Mouse (Mus musculus): ENCODE results near the gene Ldhb. TPM values are rescaled to one million over a fixed set of nuclear protein-coding genes. Genes with fewer than 3 reads are reported as not detected.

Gene Ldhb
- total RNA-seq, 2 experiments from 2014 or later, result 818 to 835 TPM

GRCm38 (mm10) chr6:142471141-142471540 is 36.6 kb downstream of the Ldhb start:
- Histone ChIP-seq H3K27ac (no peak overlapping the region), H3K4me3 (no peak overlapping the region)
- TF ChIP-seq CTCF (IDR thresholded peaks at IDR 0.05), result no peak
- intact Hi-C loops (cut with DNase I), result no loop called here
- DNase-seq (ENCODE audit: extremely low spot score in 1 of 2, low spot score in 2 of 2), result no peak

GRCm38 (mm10) chr6:142469602-142470001 is 38.2 kb downstream of the Ldhb start:
- peak; percentile 39 for TF ChIP-seq CTCF (IDR thresholded peaks at IDR 0.05)
- H3K27ac ChIP-seq, result no peak overlapping the region
- no peak for DNase-seq (ENCODE audit: extremely low spot score in 1 of 2, low spot score in 2 of 2)
- intact Hi-C loops (cut with DNase I), result no loop called here
- no peak overlapping the region for H3K4me3 ChIP-seq

GRCm38 (mm10) chr6:142462194-142462593 is 45.6 kb downstream of the Ldhb start:
- TF ChIP-seq CTCF (IDR thresholded peaks at IDR 0.05), result no peak
- no peak for DNase-seq (ENCODE audit: extremely low spot score in 1 of 2, low spot score in 2 of 2)
- H3K27ac ChIP-seq, result no peak overlapping the region
- intact Hi-C loops (cut with DNase I), result no loop called here
- no peak overlapping the region for H3K4me3 ChIP-seq

GRCm38 (mm10) chr6:142459017-142459678 is 48.6 kb downstream of the Ldhb start:
- no peak for TF ChIP-seq CTCF (IDR thresholded peaks at IDR 0.05)
- Histone ChIP-seq H3K27ac (no peak overlapping the region), H3K4me3 (no peak overlapping the region)
- no peak for DNase-seq (ENCODE audit: extremely low spot score in 1 of 2, low spot score in 2 of 2)
- intact Hi-C loops (cut with DNase I), result no loop called here

GRCm38 (mm10) chr6:142458010-142458409 is 49.7 kb downstream of the Ldhb start:
- TF ChIP-seq CTCF (IDR thresholded peaks at IDR 0.05), result no peak
- Histone ChIP-seq H3K27ac (no peak overlapping the region), H3K4me3 (no peak overlapping the region)
- DNase-seq (ENCODE audit: extremely low spot score in 1 of 2, low spot score in 2 of 2), result no peak
- intact Hi-C loops (cut with DNase I), result no loop called here

GRCm38 (mm10) chr6:142455314-142455996 is 52.3 kb downstream of the Ldhb start:
- TF ChIP-seq CTCF (IDR thresholded peaks at IDR 0.05), result no peak
- intact Hi-C loops (cut with DNase I), result no loop called here

GRCm38 (mm10) chr6:142453311-142453710 is 54.4 kb downstream of the Ldhb start:
- TF ChIP-seq CTCF (IDR thresholded peaks at IDR 0.05), result no peak
- no peak for DNase-seq (ENCODE audit: extremely low spot score in 1 of 2, low spot score in 2 of 2)
- Histone ChIP-seq H3K27ac (no peak overlapping the region), H3K4me3 (no peak overlapping the region)
- intact Hi-C loops (cut with DNase I), result no loop called here

More at GRCm38 (mm10) chr6:142455314-142455996, 52.3 kb downstream of the Ldhb start:
- no peak overlapping the region for H3K4me3 ChIP-seq
- DNase-seq (ENCODE audit: extremely low spot score in 1 of 2, low spot score in 2 of 2), result no peak
- no peak overlapping the region for H3K27ac ChIP-seq

- intact Hi-C loops (cut with DNase I), result no loop called here
- H3K27ac ChIP-seq, result no peak overlapping the region
- TF ChIP-seq CTCF (IDR thresholded peaks at IDR 0.05), result no peak
- DNase-seq (ENCODE audit: extremely low spot score in 1 of 2, low spot score in 2 of 2), result no peak
- H3K4me3 ChIP-seq, result no peak overlapping the region
Observed at GRCm38 (mm10) chr6:142451381-142451780, 56.4 kb downstream of the Ldhb start.

Other genes starting within 250 kb of the Ldhb start
- not detected for gene Iapp, start 209.5 kb downstream of the Ldhb start, total RNA-seq (2021)
- not detected for gene Slco1a5, start 185.0 kb downstream of the Ldhb start, total RNA-seq (2021)
- gene Pyroxd1, start 162.3 kb downstream of the Ldhb start, total RNA-seq (2021), result 10 to 100 TPM; 14.9 to 16.0 TPM
- gene Recql, start 120.9 kb downstream of the Ldhb start, total RNA-seq (2021), result 10 to 100 TPM; 21.9 to 24.5 TPM
- gene Golt1b, start 120.7 kb downstream of the Ldhb start, total RNA-seq (2021), result 10 to 100 TPM; 34.5 to 37.3 TPM
- 1 to 10 TPM; 2.1 to 4.0 TPM for gene Spx, start 94.5 kb downstream of the Ldhb start, total RNA-seq (2021)
- not detected for gene Gys2, start 34.8 kb downstream of the Ldhb start, total RNA-seq (2021)
- 1 to 10 TPM; 1.9 to 2.4 TPM for gene Kcnj8, start 63.7 kb upstream of the Ldhb start, total RNA-seq (2021)
- 1 to 10 TPM; 4.0 to 4.7 TPM for gene Abcc9, start 194.4 kb upstream of the Ldhb start, total RNA-seq (2021)
- 100 to 1,000 TPM; 107 to 111 TPM for gene Cmas, start 248.7 kb upstream of the Ldhb start, total RNA-seq (2021)